Mouse (Mus musculus): ENCODE results near the gene Fam50b.

- TF ChIP-seq CTCF (IDR thresholded peaks at IDR 0.05; ENCODE audit: extremely low read depth, insufficient read length, insufficient replicate concordance, low read depth, low read length) (no peak), POLR2A (IDR thresholded peaks at IDR 0.05; ENCODE audit: low read depth, low read length) (no peak)
These were observed 23.2 kb upstream of the Fam50b start for GRCm38 (mm10) chr13:34711410-34711809.
